Mouse (Mus musculus): ENCODE data around the gene Trim44. TPM values are rescaled to one million over a fixed set of nuclear protein-coding genes. Genes with fewer than 3 reads are reported as not detected.

The Trim44 gene
- polyA plus RNA-seq, 1 experiment, result 35.6 TPM

DNA sequence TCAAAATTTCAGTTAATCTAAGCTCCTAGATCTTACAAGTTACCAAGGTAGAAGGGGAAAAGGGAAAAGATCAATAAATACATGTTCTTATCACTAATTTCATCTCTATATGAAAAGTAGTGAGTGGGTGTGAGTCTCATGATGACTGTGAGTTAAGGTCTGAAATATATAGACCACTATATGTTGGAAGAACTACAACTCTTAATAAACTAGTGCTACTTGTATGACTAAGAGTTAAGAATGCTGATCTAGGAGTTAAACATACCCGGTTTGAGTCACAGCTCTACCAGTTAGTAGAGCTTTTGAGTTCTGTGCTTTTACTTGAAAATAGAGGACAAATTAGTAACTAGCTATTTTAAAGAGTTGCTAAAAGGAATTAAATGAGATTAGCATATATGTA lies 94.7 kb downstream of the Trim44 start:
- WGBS, result 96% methylated on average over 1 of the region's 1 CpGs
- Histone ChIP-seq H3K4me1 (replicated peaks; ENCODE audit: control insufficient read depth, insufficient read depth, low read length) (no peaks in the 10 kb centered on the region), H3K27me3 (ENCODE audit: control insufficient read depth, insufficient read depth, low read length) (no peaks in the 10 kb centered on the region), H3K36me3 (ENCODE audit: control insufficient read depth, insufficient read depth, low read length) (no peaks in the 10 kb centered on the region), H3K4me3 (ENCODE audit: control insufficient read depth, insufficient read depth, low read length) (no peak overlapping the region), H3K27ac (ENCODE audit: control insufficient read depth, insufficient read depth, low read length) (no peak overlapping the region)
- DNase-seq, result no peak
- no peak for TF ChIP-seq CTCF (IDR thresholded peaks at IDR 0.05; ENCODE audit: borderline replicate concordance, control insufficient read depth, extremely low read depth, insufficient read depth, low read length, poor library complexity)
- no peak for TF ChIP-seq POLR2A (IDR thresholded peaks at IDR 0.05; ENCODE audit: control insufficient read depth, extremely low read depth, insufficient read depth, low read length, poor library complexity)

DNA sequence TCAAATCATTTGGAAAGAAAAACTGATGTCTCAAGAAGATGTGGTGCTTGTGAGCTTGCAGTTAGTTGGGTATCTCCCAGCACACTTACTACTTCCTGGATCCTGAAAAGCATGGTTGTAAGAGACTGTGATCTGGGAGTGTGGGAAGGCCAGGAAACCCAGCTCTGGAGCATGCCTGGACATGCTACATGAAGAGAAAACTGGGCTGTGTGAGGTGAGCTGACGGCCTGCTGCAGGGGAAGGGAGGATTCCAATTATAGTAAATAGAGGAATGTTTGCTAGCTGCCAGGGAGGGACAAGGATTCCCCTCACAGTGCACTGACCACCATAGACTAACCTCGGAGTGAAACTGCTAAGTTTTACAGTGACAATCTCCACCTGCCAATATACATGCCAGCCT lies 104.4 kb downstream of the Trim44 start:
- H3K27ac ChIP-seq (ENCODE audit: control insufficient read depth, insufficient read depth, low read length), result no peak overlapping the region
- H3K4me3 ChIP-seq (ENCODE audit: control insufficient read depth, insufficient read depth, low read length), result no peak overlapping the region
- WGBS, result 88% methylated on average over 2 of the region's 2 CpGs
- no peaks in the 10 kb centered on the region for H3K27me3 ChIP-seq (ENCODE audit: control insufficient read depth, insufficient read depth, low read length)
- TF ChIP-seq POLR2A (IDR thresholded peaks at IDR 0.05; ENCODE audit: control insufficient read depth, extremely low read depth, insufficient read depth, low read length, poor library complexity) (no peak), CTCF (IDR thresholded peaks at IDR 0.05; ENCODE audit: borderline replicate concordance, control insufficient read depth, extremely low read depth, insufficient read depth, low read length, poor library complexity) (no peak)
- H3K4me1 ChIP-seq (replicated peaks; ENCODE audit: control insufficient read depth, insufficient read depth, low read length), result peaks cover 3% of the 10 kb centered on the region; the same call in 1 of the 2 replicates
- peaks cover 21% of the 10 kb centered on the region for H3K36me3 ChIP-seq (ENCODE audit: control insufficient read depth, insufficient read depth, low read length)
- no peak for DNase-seq

- 100% methylated on average over 1 of the region's 1 CpGs for whole genome bisulfite sequencing
- TF ChIP-seq POLR2A (IDR thresholded peaks at IDR 0.05; ENCODE audit: control insufficient read depth, extremely low read depth, insufficient read depth, low read length, poor library complexity), result no peak
- H3K27ac ChIP-seq (ENCODE audit: control insufficient read depth, insufficient read depth, low read length), result no peak overlapping the region
- DNase-seq, result no peak
- peaks cover 21% of the 10 kb centered on the region for H3K36me3 ChIP-seq (ENCODE audit: control insufficient read depth, insufficient read depth, low read length)
- H3K27me3 ChIP-seq (ENCODE audit: control insufficient read depth, insufficient read depth, low read length), result no peaks in the 10 kb centered on the region
- peaks cover 3% of the 10 kb centered on the region; the same call in 1 of the 2 replicates for H3K4me1 ChIP-seq (replicated peaks; ENCODE audit: control insufficient read depth, insufficient read depth, low read length)
- H3K4me3 ChIP-seq (ENCODE audit: control insufficient read depth, insufficient read depth, low read length), result no peak overlapping the region
These were observed 105.1 kb downstream of the Trim44 start for GRCm38 (mm10) chr2:102302532-102302931.

GRCm38 (mm10) chr2:102294827-102295270 lies 112.8 kb downstream of the Trim44 start:
- Histone ChIP-seq H3K36me3 (ENCODE audit: control insufficient read depth, insufficient read depth, low read length) (no peaks in the 10 kb centered on the region), H3K4me1 (replicated peaks; ENCODE audit: control insufficient read depth, insufficient read depth, low read length) (peaks cover 4% of the 10 kb centered on the region), H3K4me3 (ENCODE audit: control insufficient read depth, insufficient read depth, low read length) (no peak overlapping the region), H3K27ac (ENCODE audit: control insufficient read depth, insufficient read depth, low read length) (no peak overlapping the region), H3K27me3 (ENCODE audit: control insufficient read depth, insufficient read depth, low read length) (no peaks in the 10 kb centered on the region)
- no peak for TF ChIP-seq POLR2A (IDR thresholded peaks at IDR 0.05; ENCODE audit: control insufficient read depth, extremely low read depth, insufficient read depth, low read length, poor library complexity)
- no peak for TF ChIP-seq CTCF (IDR thresholded peaks at IDR 0.05; ENCODE audit: borderline replicate concordance, control insufficient read depth, extremely low read depth, insufficient read depth, low read length, poor library complexity)
- 46% methylated on average over 6 of the region's 6 CpGs for WGBS
- no peak for DNase-seq

- 35% methylated on average over 1 of the region's 1 CpGs for WGBS
- TF ChIP-seq CTCF (IDR thresholded peaks at IDR 0.05; ENCODE audit: borderline replicate concordance, control insufficient read depth, extremely low read depth, insufficient read depth, low read length, poor library complexity) (no peak), POLR2A (IDR thresholded peaks at IDR 0.05; ENCODE audit: control insufficient read depth, extremely low read depth, insufficient read depth, low read length, poor library complexity) (no peak)
- H3K27ac ChIP-seq (ENCODE audit: control insufficient read depth, insufficient read depth, low read length), result no peak overlapping the region
- no peaks in the 10 kb centered on the region for H3K36me3 ChIP-seq (ENCODE audit: control insufficient read depth, insufficient read depth, low read length)
- H3K4me1 ChIP-seq (replicated peaks; ENCODE audit: control insufficient read depth, insufficient read depth, low read length), result peaks cover 4% of the 10 kb centered on the region
- H3K4me3 ChIP-seq (ENCODE audit: control insufficient read depth, insufficient read depth, low read length), result no peak overlapping the region
- DNase-seq, result no peak
- no peaks in the 10 kb centered on the region for H3K27me3 ChIP-seq (ENCODE audit: control insufficient read depth, insufficient read depth, low read length)
These were observed 114.4 kb downstream of the Trim44 start for GRCm38 (mm10) chr2:102293181-102293580.

DNA sequence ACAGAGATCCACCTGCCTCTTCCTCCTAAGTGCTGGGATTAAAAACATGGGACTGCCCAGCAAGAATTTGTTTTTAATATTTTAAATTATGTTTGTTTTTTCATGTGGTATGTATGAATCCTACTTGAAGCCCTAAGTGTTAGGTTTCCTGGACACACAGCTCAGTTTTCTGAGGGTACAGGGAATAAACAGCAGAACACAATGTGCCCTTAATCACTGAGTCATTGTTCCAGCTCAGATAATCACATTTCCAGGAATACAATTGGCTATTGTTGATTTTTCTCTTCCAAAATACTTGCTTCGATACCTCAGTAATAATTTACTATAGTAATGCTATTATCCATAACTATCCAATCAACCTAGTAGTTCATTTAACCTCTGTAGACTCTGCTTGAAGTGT lies 115.6 kb downstream of the Trim44 start:
- Histone ChIP-seq H3K27ac (ENCODE audit: control insufficient read depth, insufficient read depth, low read length) (no peak overlapping the region), H3K4me3 (ENCODE audit: control insufficient read depth, insufficient read depth, low read length) (no peak overlapping the region), H3K4me1 (replicated peaks; ENCODE audit: control insufficient read depth, insufficient read depth, low read length) (peaks cover 4% of the 10 kb centered on the region), H3K36me3 (ENCODE audit: control insufficient read depth, insufficient read depth, low read length) (no peaks in the 10 kb centered on the region), H3K27me3 (ENCODE audit: control insufficient read depth, insufficient read depth, low read length) (no peaks in the 10 kb centered on the region)
- DNase-seq, result no peak
- WGBS, result 100% methylated on average over 1 of the region's 1 CpGs
- TF ChIP-seq CTCF (IDR thresholded peaks at IDR 0.05; ENCODE audit: borderline replicate concordance, control insufficient read depth, extremely low read depth, insufficient read depth, low read length, poor library complexity) (no peak), POLR2A (IDR thresholded peaks at IDR 0.05; ENCODE audit: control insufficient read depth, extremely low read depth, insufficient read depth, low read length, poor library complexity) (no peak)

- TF ChIP-seq CTCF (IDR thresholded peaks at IDR 0.05; ENCODE audit: borderline replicate concordance, control insufficient read depth, extremely low read depth, insufficient read depth, low read length, poor library complexity) (no peak), POLR2A (IDR thresholded peaks at IDR 0.05; ENCODE audit: control insufficient read depth, extremely low read depth, insufficient read depth, low read length, poor library complexity) (no peak)
- 66% methylated on average over 2 of the region's 2 CpGs for WGBS
These were observed 116.1 kb downstream of the Trim44 start for GRCm38 (mm10) chr2:102291533-102291932.

More at GRCm38 (mm10) chr2:102291533-102291932, 116.1 kb downstream of the Trim44 start:
- H3K4me3 ChIP-seq (ENCODE audit: control insufficient read depth, insufficient read depth, low read length), result no peak overlapping the region
- H3K27me3 ChIP-seq (ENCODE audit: control insufficient read depth, insufficient read depth, low read length), result no peaks in the 10 kb centered on the region
- DNase-seq, result no peak
- no peaks in the 10 kb centered on the region for H3K36me3 ChIP-seq (ENCODE audit: control insufficient read depth, insufficient read depth, low read length)
- H3K27ac ChIP-seq (ENCODE audit: control insufficient read depth, insufficient read depth, low read length), result no peak overlapping the region
- peaks cover 4% of the 10 kb centered on the region for H3K4me1 ChIP-seq (replicated peaks; ENCODE audit: control insufficient read depth, insufficient read depth, low read length)
